Mouse (Mus musculus): ENCODE results near the gene Astl. TPM values are rescaled to one million over a fixed set of nuclear protein-coding genes. Genes with fewer than 3 reads are reported as not detected.

The Astl gene
- total and polyA plus RNA-seq, 3 experiments, result 0.11 TPM; not detected in 2

DNA sequence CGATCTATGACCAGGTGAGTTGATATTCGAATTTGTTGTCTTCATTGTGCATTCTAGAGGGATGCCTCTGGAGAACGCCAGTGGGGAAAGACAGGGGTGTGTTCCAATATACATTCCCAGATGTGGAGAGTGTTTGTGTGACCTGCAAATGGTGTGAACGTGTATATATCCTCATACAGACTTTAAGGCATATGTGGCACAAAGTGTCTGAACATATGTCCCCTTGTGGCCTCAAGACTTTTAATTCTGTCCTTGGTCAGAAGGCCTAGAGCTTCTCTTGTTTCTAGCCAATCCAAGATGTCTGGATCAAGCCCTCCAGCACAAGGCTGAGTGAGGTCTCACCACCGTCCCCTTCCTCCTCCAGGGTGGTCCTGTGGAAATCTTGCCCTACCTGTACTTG, 1.6 kb upstream of the Astl start:
- ATAC-seq (ENCODE audit: extremely low read depth, insufficient number of reproducible peaks, low FRiP score, poor library complexity, severe bottlenecking) (no peak), DNase-seq (ENCODE audit: low spot score) (no peak)
- TF ChIP-seq POLR2AphosphoS5 (IDR thresholded peaks at IDR 0.05; ENCODE audit: insufficient replicate concordance, low read depth, low read length) (no peak), CTCF (IDR thresholded peaks at IDR 0.05; ENCODE audit: low read depth, low read length) (no peak), TAL1 (conservative IDR thresholded peaks at IDR 0.05; ENCODE audit: low read depth, low read length) (no peak)
- peaks cover 6% of the 10 kb centered on the region for H3K9me3 ChIP-seq (replicated peaks)
- H3K4me1 ChIP-seq (ENCODE audit: insufficient read depth, low read depth, low read length), result peaks cover 12% of the 10 kb centered on the region
- H3K36me3 ChIP-seq (replicated peaks), result no peaks in the 10 kb centered on the region
- H3K27me3 ChIP-seq (ENCODE audit: insufficient read depth, low read length), result peaks cover 43% of the 10 kb centered on the region
- H3K4me3 ChIP-seq (ENCODE audit: low read depth, low read length), result no peak overlapping the region

GRCm38 (mm10) chr2:127337531-127337930, 908 bp upstream of the Astl start:
- DNase-seq (ENCODE audit: low spot score) (no peak), ATAC-seq (ENCODE audit: extremely low read depth, insufficient number of reproducible peaks, low FRiP score, poor library complexity, severe bottlenecking) (no peak)
- H3K4me1 ChIP-seq (ENCODE audit: insufficient read depth, low read depth, low read length), result peaks cover 12% of the 10 kb centered on the region
- no peaks in the 10 kb centered on the region for H3K36me3 ChIP-seq (replicated peaks)
- peaks cover 6% of the 10 kb centered on the region for H3K9me3 ChIP-seq (replicated peaks)
- H3K27me3 ChIP-seq (ENCODE audit: insufficient read depth, low read length), result peaks cover 43% of the 10 kb centered on the region
- H3K4me3 ChIP-seq (ENCODE audit: low read depth, low read length), result no peak overlapping the region
- TF ChIP-seq CTCF (IDR thresholded peaks at IDR 0.05; ENCODE audit: low read depth, low read length), result no peak
- TF ChIP-seq GATA1 (IDR thresholded peaks at IDR 0.05; ENCODE audit: borderline replicate concordance, low read length), result no peak
- TF ChIP-seq TAL1 (conservative IDR thresholded peaks at IDR 0.05; ENCODE audit: low read depth, low read length), result no peak
- no peak for TF ChIP-seq POLR2AphosphoS5 (IDR thresholded peaks at IDR 0.05; ENCODE audit: insufficient replicate concordance, low read depth, low read length)
- no peak for TF ChIP-seq GATA2 (IDR thresholded peaks at IDR 0.05; ENCODE audit: borderline replicate concordance, low read depth, low read length)

DNA sequence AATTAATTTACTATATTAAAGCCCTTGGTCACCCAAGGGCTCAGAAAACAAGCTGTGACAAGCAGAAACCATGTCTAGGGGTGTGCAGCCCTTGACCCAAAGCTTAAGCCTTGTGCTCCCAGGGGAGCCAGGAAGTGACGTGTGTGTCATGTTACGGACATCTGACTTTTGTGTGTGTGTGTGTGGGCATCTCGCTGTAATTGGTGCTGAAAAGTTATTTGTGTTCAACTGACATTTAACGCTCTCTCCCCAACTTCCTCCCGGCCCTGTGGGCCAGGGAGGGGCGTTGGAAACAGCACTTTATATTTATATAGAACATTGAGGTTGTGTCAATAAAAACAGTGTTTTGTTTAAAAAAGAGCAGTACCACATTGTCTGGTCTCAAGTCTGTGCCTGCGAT, 427 bp upstream of the Astl start:
- H3K36me3 ChIP-seq (replicated peaks), result no peaks in the 10 kb centered on the region
- no peak for TF ChIP-seq POLR2AphosphoS5 (IDR thresholded peaks at IDR 0.05; ENCODE audit: insufficient replicate concordance, low read depth, low read length)
- no peak for TF ChIP-seq GATA1 (IDR thresholded peaks at IDR 0.05; ENCODE audit: borderline replicate concordance, low read length)
- no peak for TF ChIP-seq CTCF (IDR thresholded peaks at IDR 0.05; ENCODE audit: low read depth, low read length)
- no peak for TF ChIP-seq GATA2 (IDR thresholded peaks at IDR 0.05; ENCODE audit: borderline replicate concordance, low read depth, low read length)
- no peak for TF ChIP-seq TAL1 (conservative IDR thresholded peaks at IDR 0.05; ENCODE audit: low read depth, low read length)
- DNase-seq (ENCODE audit: low spot score) (no peak), ATAC-seq (ENCODE audit: extremely low read depth, insufficient number of reproducible peaks, low FRiP score, poor library complexity, severe bottlenecking) (no peak)
- no peak overlapping the region for H3K4me3 ChIP-seq (ENCODE audit: low read depth, low read length)
- H3K4me1 ChIP-seq (ENCODE audit: insufficient read depth, low read depth, low read length), result peaks cover 12% of the 10 kb centered on the region
- H3K27me3 ChIP-seq (ENCODE audit: insufficient read depth, low read length), result peaks cover 47% of the 10 kb centered on the region
- H3K9me3 ChIP-seq (replicated peaks), result peaks cover 6% of the 10 kb centered on the region

GRCm38 (mm10) chr2:127338833-127339232, 394 bp downstream of the Astl start:
- peaks cover 12% of the 10 kb centered on the region for H3K4me1 ChIP-seq (ENCODE audit: insufficient read depth, low read depth, low read length)
- no peaks in the 10 kb centered on the region for H3K36me3 ChIP-seq (replicated peaks)
- DNase-seq (ENCODE audit: low spot score) (no peak), ATAC-seq (ENCODE audit: extremely low read depth, insufficient number of reproducible peaks, low FRiP score, poor library complexity, severe bottlenecking) (no peak)
- TF ChIP-seq GATA2 (IDR thresholded peaks at IDR 0.05; ENCODE audit: borderline replicate concordance, low read depth, low read length), result no peak
- TF ChIP-seq GATA1 (IDR thresholded peaks at IDR 0.05; ENCODE audit: borderline replicate concordance, low read length), result no peak
- TF ChIP-seq TAL1 (conservative IDR thresholded peaks at IDR 0.05; ENCODE audit: low read depth, low read length), result no peak
- no peak for TF ChIP-seq CTCF (IDR thresholded peaks at IDR 0.05; ENCODE audit: low read depth, low read length)
- no peak for TF ChIP-seq POLR2AphosphoS5 (IDR thresholded peaks at IDR 0.05; ENCODE audit: insufficient replicate concordance, low read depth, low read length)
- peaks cover 49% of the 10 kb centered on the region for H3K27me3 ChIP-seq (ENCODE audit: insufficient read depth, low read length)
- peaks cover 6% of the 10 kb centered on the region for H3K9me3 ChIP-seq (replicated peaks)
- no peak overlapping the region for H3K4me3 ChIP-seq (ENCODE audit: low read depth, low read length)

DNA sequence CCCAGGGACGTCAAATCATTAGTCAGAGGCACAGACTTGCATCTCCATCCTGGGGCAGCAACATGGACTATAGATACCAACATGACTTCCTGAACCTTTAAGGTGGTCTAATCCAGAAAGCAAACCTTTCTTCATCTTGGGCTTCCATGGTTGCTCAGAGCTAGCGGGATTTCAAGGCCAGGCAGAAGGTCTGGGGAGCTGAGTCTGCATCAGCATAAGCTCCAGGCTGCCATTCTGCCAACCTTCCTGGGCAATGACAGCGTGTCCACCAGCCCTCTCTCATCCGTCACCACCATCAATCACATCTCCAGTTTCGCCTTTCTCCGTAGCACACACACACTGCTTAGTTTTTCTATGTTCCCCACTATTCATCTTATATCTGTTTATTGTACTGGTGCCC, 823 bp downstream of the Astl start:
- Histone ChIP-seq H3K27me3 (ENCODE audit: insufficient read depth, low read length) (peaks cover 46% of the 10 kb centered on the region), H3K9me3 (replicated peaks) (peaks cover 6% of the 10 kb centered on the region), H3K4me3 (ENCODE audit: low read depth, low read length) (no peak overlapping the region), H3K36me3 (replicated peaks) (no peaks in the 10 kb centered on the region), H3K4me1 (ENCODE audit: insufficient read depth, low read depth, low read length) (peaks cover 10% of the 10 kb centered on the region)
- no peak for DNase-seq (ENCODE audit: low spot score)
- no peak for TF ChIP-seq GATA1 (IDR thresholded peaks at IDR 0.05; ENCODE audit: borderline replicate concordance, low read length)
- TF ChIP-seq TAL1 (conservative IDR thresholded peaks at IDR 0.05; ENCODE audit: low read depth, low read length), result no peak
- TF ChIP-seq POLR2AphosphoS5 (IDR thresholded peaks at IDR 0.05; ENCODE audit: insufficient replicate concordance, low read depth, low read length), result no peak
- TF ChIP-seq CTCF (IDR thresholded peaks at IDR 0.05; ENCODE audit: low read depth, low read length), result no peak
- TF ChIP-seq GATA2 (IDR thresholded peaks at IDR 0.05; ENCODE audit: borderline replicate concordance, low read depth, low read length), result no peak
- ATAC-seq (ENCODE audit: extremely low read depth, insufficient number of reproducible peaks, low FRiP score, poor library complexity, severe bottlenecking), result no peak

DNA sequence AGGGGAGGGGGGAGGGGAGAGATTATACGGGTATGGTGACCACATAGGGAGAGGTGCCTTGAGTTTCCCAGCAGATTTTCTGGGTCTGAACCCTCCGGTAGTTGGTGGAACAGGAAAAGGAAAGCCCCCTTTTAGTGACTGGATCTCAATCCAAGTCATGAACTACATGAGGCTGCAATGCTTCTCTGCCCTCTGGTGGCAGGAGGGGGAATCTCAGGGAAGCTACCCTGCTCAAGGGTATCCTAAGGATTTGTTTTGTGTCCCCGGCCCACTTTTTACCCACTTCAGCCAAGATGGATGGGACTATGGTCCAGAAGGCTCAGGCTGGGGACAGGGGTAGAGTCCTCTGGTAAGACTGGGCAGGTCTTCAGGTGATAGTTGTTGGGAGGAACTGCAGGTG, 2.7 kb downstream of the Astl start:
- Histone ChIP-seq H3K9me3 (replicated peaks) (peaks cover 4% of the 10 kb centered on the region), H3K27me3 (ENCODE audit: insufficient read depth, low read length) (peaks cover 41% of the 10 kb centered on the region), H3K4me3 (ENCODE audit: low read depth, low read length) (no peak overlapping the region), H3K4me1 (ENCODE audit: insufficient read depth, low read depth, low read length) (no peaks in the 10 kb centered on the region; the same call in 1 of the 2 replicates), H3K36me3 (replicated peaks) (no peaks in the 10 kb centered on the region)
- ATAC-seq (ENCODE audit: extremely low read depth, insufficient number of reproducible peaks, low FRiP score, poor library complexity, severe bottlenecking), result no peak
- TF ChIP-seq CTCF (IDR thresholded peaks at IDR 0.05; ENCODE audit: low read depth, low read length) (peak; percentile 93), GATA2 (IDR thresholded peaks at IDR 0.05; ENCODE audit: borderline replicate concordance, low read depth, low read length) (no peak)
- DNase-seq (ENCODE audit: low spot score), result peak; percentile 42

DNA sequence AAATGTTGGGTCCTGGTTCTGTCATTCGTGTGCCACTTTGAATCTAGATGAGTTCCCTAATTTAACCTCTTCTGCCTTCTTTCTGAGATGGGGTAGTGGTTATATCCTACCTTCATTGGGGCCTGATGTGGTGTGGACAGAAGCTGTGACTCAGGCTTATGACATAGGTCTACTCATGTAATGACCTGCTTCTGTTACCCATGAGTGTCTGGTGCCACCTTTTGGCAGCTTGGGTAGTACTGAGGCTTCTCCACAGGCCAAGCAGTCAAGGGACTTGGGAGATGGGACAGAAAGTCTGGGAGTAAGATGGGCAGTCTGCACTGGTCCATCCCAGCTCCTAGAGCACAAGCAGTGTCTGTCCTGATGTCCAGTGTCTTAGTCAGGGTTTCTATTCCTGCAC, 7.9 kb downstream of the Astl start:
- Histone ChIP-seq H3K9me3 (replicated peaks) (no peaks in the 10 kb centered on the region), H3K27me3 (ENCODE audit: insufficient read depth, low read length) (peaks cover 52% of the 10 kb centered on the region), H3K4me1 (ENCODE audit: insufficient read depth, low read depth, low read length) (no peaks in the 10 kb centered on the region), H3K4me3 (ENCODE audit: low read depth, low read length) (no peak overlapping the region), H3K36me3 (replicated peaks) (no peaks in the 10 kb centered on the region)
- no peak for ATAC-seq (ENCODE audit: extremely low read depth, insufficient number of reproducible peaks, low FRiP score, poor library complexity, severe bottlenecking)
- no peak for DNase-seq (ENCODE audit: low spot score)
- TF ChIP-seq CTCF (IDR thresholded peaks at IDR 0.05; ENCODE audit: low read depth, low read length), result no peak
- no peak for TF ChIP-seq TAL1 (conservative IDR thresholded peaks at IDR 0.05; ENCODE audit: low read depth, low read length)
- TF ChIP-seq POLR2AphosphoS5 (IDR thresholded peaks at IDR 0.05; ENCODE audit: insufficient replicate concordance, low read depth, low read length), result no peak
- TF ChIP-seq GATA2 (IDR thresholded peaks at IDR 0.05; ENCODE audit: borderline replicate concordance, low read depth, low read length), result no peak
- no peak for TF ChIP-seq GATA1 (IDR thresholded peaks at IDR 0.05; ENCODE audit: borderline replicate concordance, low read length)
